8 mouse cellular contexts compared by ENCODE assay signal in genomic region chr7:25218705-25219415, GRCm38 (mm10). TPM values are rescaled to one million over a fixed set of nuclear protein-coding genes. Genes with fewer than 3 reads are reported as not detected.
A peak's percentile ranks its signal among the peaks of the same experiment; 100 is the strongest.
DNase-seq lines count a peak whose midpoint lies in the region; ATAC-seq and TF ChIP-seq lines count a peak whose summit lies in the region.

No protein-coding gene starts in this region.

- peak overlapping the region; percentile 96 for H3K4me3 ChIP-seq in bone marrow, adult 2 months (replicated peaks; ENCODE audit: control insufficient read depth, low read depth, low read length)
- peak overlapping the region; percentile 73 for H3K4me3 ChIP-seq in hindbrain, embryonic 13.5 days
- H3K4me3 ChIP-seq in limb, embryonic 15.5 days, result peak overlapping the region; percentile 59
- peak overlapping the region; percentile 59 for H3K4me3 ChIP-seq in midbrain, embryonic 15.5 days

- peak; percentile 62 to 86 for DNase-seq in adrenal gland, adult (ENCODE audit: inconsistent age in 2 of 2, low spot score in 1 of 2)
- no peak for DNase-seq in adrenal gland, adult 8-10 months
- DNase-seq in splenic B cell, adult 2 months (ENCODE audit: low read depth, low spot score), result peak; percentile 66

- WGBS in bone marrow, adult 2 months, result 1% methylated on average over 53 of the region's 53 CpGs
- under 1% methylated on average over 53 of the region's 53 CpGs for WGBS in hindbrain, embryonic 13.5 days
- WGBS in limb, embryonic 15.5 days, result under 1% methylated on average over 52 of the region's 53 CpGs
- WGBS in midbrain, embryonic 15.5 days, result under 1% methylated on average over 53 of the region's 53 CpGs

- H3K36me3 ChIP-seq in hindbrain, embryonic 13.5 days, result peaks cover 28% of the 10 kb centered on the region
- H3K36me3 ChIP-seq in limb, embryonic 15.5 days, result peaks cover 15% of the 10 kb centered on the region
- 0 out of 2 replicates have a peak, but pooled peaks cover 8% of the 10 kb centered on the region for H3K36me3 ChIP-seq in midbrain, embryonic 15.5 days (replicated peaks)
- peaks cover 6% of the 10 kb centered on the region; the same call in 1 of the 2 replicates for H3K36me3 ChIP-seq in splenic B cell, adult 2 months (ENCODE audit: control insufficient read depth, insufficient read depth, low read length, poor library complexity, severe bottlenecking)

- peaks cover 9% of the 10 kb centered on the region for H3K4me1 ChIP-seq in bone marrow, adult 2 months (ENCODE audit: control insufficient read depth, insufficient read depth, low read length)
- peaks cover 43% of the 10 kb centered on the region for H3K4me1 ChIP-seq in hindbrain, embryonic 13.5 days (replicated peaks)
- H3K4me1 ChIP-seq in limb, embryonic 15.5 days, result peaks cover 41% of the 10 kb centered on the region
- peaks cover 36% of the 10 kb centered on the region for H3K4me1 ChIP-seq in midbrain, embryonic 15.5 days

- peak overlapping the region; percentile 97 for H3K4me2 ChIP-seq in hindbrain, embryonic 13.5 days
- peak overlapping the region; percentile 92 for H3K4me2 ChIP-seq in limb, embryonic 15.5 days
- H3K4me2 ChIP-seq in midbrain, embryonic 15.5 days, result peak overlapping the region; percentile 90

- ATAC-seq in erythroblast, adult 5-6 weeks (replicated peaks; ENCODE audit: low FRiP score, poor library complexity, severe bottlenecking), result peak; percentile 38
- peak; percentile 15 for ATAC-seq in hindbrain, embryonic 13.5 days (ENCODE audit: low FRiP score)
- ATAC-seq in limb, embryonic 15.5 days (ENCODE audit: insufficient number of reproducible peaks, low FRiP score, low TSS enrichment, low read depth), result no peak
- ATAC-seq in midbrain, embryonic 15.5 days (replicated peaks), result peak; percentile 45

- H3K9me3 ChIP-seq in hindbrain, embryonic 13.5 days, result no peaks in the 10 kb centered on the region
- no peaks in the 10 kb centered on the region for H3K9me3 ChIP-seq in limb, embryonic 15.5 days
- H3K9me3 ChIP-seq in midbrain, embryonic 15.5 days, result no peaks in the 10 kb centered on the region

- TF ChIP-seq CTCF in bone marrow, adult 2 months (IDR thresholded peaks at IDR 0.05; ENCODE audit: control insufficient read depth, insufficient read depth, low read length), result no peak

- peak overlapping the region; percentile 86 for H3K27ac ChIP-seq in bone marrow, adult 2 months (ENCODE audit: control insufficient read depth, insufficient read depth, low read depth, low read length, poor library complexity)
- peak overlapping the region; percentile 80 for H3K27ac ChIP-seq in hindbrain, embryonic 13.5 days
- peak overlapping the region; percentile 84 for H3K27ac ChIP-seq in limb, embryonic 15.5 days
- peak overlapping the region; percentile 85 for H3K27ac ChIP-seq in midbrain, embryonic 15.5 days

- H3K9ac ChIP-seq in hindbrain, embryonic 13.5 days, result peak overlapping the region; percentile 79
- peak overlapping the region; percentile 66 for H3K9ac ChIP-seq in limb, embryonic 15.5 days
- H3K9ac ChIP-seq in midbrain, embryonic 15.5 days, result peak overlapping the region; percentile 60

- TF ChIP-seq POLR2A in bone marrow, adult 2 months (IDR thresholded peaks at IDR 0.05; ENCODE audit: borderline replicate concordance, control insufficient read depth, low read depth, low read length), result no peak; the same call in 1 of the 2 replicates

- no peaks in the 10 kb centered on the region for H3K27me3 ChIP-seq in hindbrain, embryonic 13.5 days
- H3K27me3 ChIP-seq in limb, embryonic 15.5 days, result no peaks in the 10 kb centered on the region
- no peaks in the 10 kb centered on the region for H3K27me3 ChIP-seq in midbrain, embryonic 15.5 days (replicated peaks)
- no peaks in the 10 kb centered on the region for H3K27me3 ChIP-seq in splenic B cell, adult 2 months (ENCODE audit: control insufficient read depth, insufficient read depth, low read length, poor library complexity, severe bottlenecking)

RNA-seq across cellular contexts. Expression of gene Dedd2, which starts 1.6 kb away (rescaled TPM):
- total RNA-seq in adrenal gland, adult 8-10 months (2022), result 10 to 100 TPM; 15.6 to 22.2 (median 19.1) TPM
- polyA plus RNA-seq in bone marrow, adult 2 months (2011; ENCODE audit: insufficient read depth, insufficient read length, low replicate concordance, missing spikeins), result 66.5 and 109 TPM in 2 replicates
- total RNA-seq in erythroblast, adult 5-6 weeks (2015; ENCODE audit: low replicate concordance), result 53.8 and 59.1 TPM in 2 replicates
- 164 and 194 TPM in 2 replicates for total RNA-seq in erythroblast, adult 5-6 weeks (2017; ENCODE audit: low replicate concordance)
- polyA plus RNA-seq in hindbrain, embryonic 13.5 days (2015; fragmentation: Nextera tagmentation; extraction: Ambion mirVana), result 14.0 and 15.4 TPM in 2 replicates
- polyA plus RNA-seq in limb, embryonic 15.5 days (2015; fragmentation: Nextera tagmentation; extraction: Ambion mirVana), result 12.2 and 13.6 TPM in 2 replicates
- 18.5 and 18.7 TPM in 2 replicates for polyA plus RNA-seq in midbrain, embryonic 15.5 days (2015; fragmentation: Nextera tagmentation; extraction: Ambion mirVana)

RNA-seq across cellular contexts. Expression of gene Zfp526, which starts 2.4 kb away (rescaled TPM):
- 10 to 100 TPM; 11.7 to 16.1 (median 14.2) TPM for total RNA-seq in adrenal gland, adult 8-10 months (2022)
- polyA plus RNA-seq in bone marrow, adult 2 months (2011; ENCODE audit: insufficient read depth, insufficient read length, low replicate concordance, missing spikeins), result 7.2 and 13.9 TPM in 2 replicates
- total RNA-seq in erythroblast, adult 5-6 weeks (2015; ENCODE audit: low replicate concordance), result 25.4 and 27.4 TPM in 2 replicates
- total RNA-seq in erythroblast, adult 5-6 weeks (2017; ENCODE audit: low replicate concordance), result 33.7 and 37.7 TPM in 2 replicates
- polyA plus RNA-seq in hindbrain, embryonic 13.5 days (2015; fragmentation: Nextera tagmentation; extraction: Ambion mirVana), result 1.6 and 1.9 TPM in 2 replicates
- 2.7 and 2.8 TPM in 2 replicates for polyA plus RNA-seq in limb, embryonic 15.5 days (2015; fragmentation: Nextera tagmentation; extraction: Ambion mirVana)
- 1.8 and 1.9 TPM in 2 replicates for polyA plus RNA-seq in midbrain, embryonic 15.5 days (2015; fragmentation: Nextera tagmentation; extraction: Ambion mirVana)

RNA-seq across cellular contexts. Expression of gene Gsk3a, which starts 18.8 kb away (rescaled TPM):
- total RNA-seq in adrenal gland, adult 8-10 months (2022), result 100 to 1,000 TPM in 3 of 4 experiments, 10 to 100 TPM in 1; 99.2 to 107 (median 104) TPM
- polyA plus RNA-seq in bone marrow, adult 2 months (2011; ENCODE audit: insufficient read depth, insufficient read length, low replicate concordance, missing spikeins), result 53.6 and 56.8 TPM in 2 replicates
- 35.2 and 39.5 TPM in 2 replicates for total RNA-seq in erythroblast, adult 5-6 weeks (2015; ENCODE audit: low replicate concordance)
- total RNA-seq in erythroblast, adult 5-6 weeks (2017; ENCODE audit: low replicate concordance), result 24.2 and 29.0 TPM in 2 replicates
- 13.9 and 14.6 TPM in 2 replicates for polyA plus RNA-seq in hindbrain, embryonic 13.5 days (2015; fragmentation: Nextera tagmentation; extraction: Ambion mirVana)
- 8.2 and 10.0 TPM in 2 replicates for polyA plus RNA-seq in limb, embryonic 15.5 days (2015; fragmentation: Nextera tagmentation; extraction: Ambion mirVana)
- 19.5 TPM in 2 replicates for polyA plus RNA-seq in midbrain, embryonic 15.5 days (2015; fragmentation: Nextera tagmentation; extraction: Ambion mirVana)

RNA-seq across cellular contexts. Expression of gene Erf, which starts 31.7 kb away (rescaled TPM):
- total RNA-seq in adrenal gland, adult 8-10 months (2022), result 10 to 100 TPM; 23.6 to 29.4 (median 27.2) TPM
- 6.8 and 14.6 TPM in 2 replicates for polyA plus RNA-seq in bone marrow, adult 2 months (2011; ENCODE audit: insufficient read depth, insufficient read length, low replicate concordance, missing spikeins)
- 3.3 and 3.6 TPM in 2 replicates for total RNA-seq in erythroblast, adult 5-6 weeks (2015; ENCODE audit: low replicate concordance)
- total RNA-seq in erythroblast, adult 5-6 weeks (2017; ENCODE audit: low replicate concordance), result 2.4 and 2.6 TPM in 2 replicates
- polyA plus RNA-seq in hindbrain, embryonic 13.5 days (2015; fragmentation: Nextera tagmentation; extraction: Ambion mirVana), result 4.0 and 4.2 TPM in 2 replicates
- 20.8 and 24.4 TPM in 2 replicates for polyA plus RNA-seq in limb, embryonic 15.5 days (2015; fragmentation: Nextera tagmentation; extraction: Ambion mirVana)
- 3.3 and 5.3 TPM in 2 replicates for polyA plus RNA-seq in midbrain, embryonic 15.5 days (2015; fragmentation: Nextera tagmentation; extraction: Ambion mirVana)

RNA-seq across cellular contexts. Expression of gene Pou2f2, which starts 39.3 kb away (rescaled TPM):
- 1 to 10 TPM in 3 of 4 experiments, under 1 TPM in 1; 0.90 to 3.5 (median 1.7) TPM for total RNA-seq in adrenal gland, adult 8-10 months (2022)
- 7.8 and 16.8 TPM in 2 replicates for polyA plus RNA-seq in bone marrow, adult 2 months (2011; ENCODE audit: insufficient read depth, insufficient read length, low replicate concordance, missing spikeins)
- 3.1 and 4.8 TPM in 2 replicates for total RNA-seq in erythroblast, adult 5-6 weeks (2015; ENCODE audit: low replicate concordance)
- total RNA-seq in erythroblast, adult 5-6 weeks (2017; ENCODE audit: low replicate concordance), result 0.56 and 1.2 TPM in 2 replicates
- polyA plus RNA-seq in hindbrain, embryonic 13.5 days (2015; fragmentation: Nextera tagmentation; extraction: Ambion mirVana), result 33.2 and 39.7 TPM in 2 replicates
- polyA plus RNA-seq in limb, embryonic 15.5 days (2015; fragmentation: Nextera tagmentation; extraction: Ambion mirVana), result 1.1 and 1.4 TPM in 2 replicates
- 45.5 and 59.1 TPM in 2 replicates for polyA plus RNA-seq in midbrain, embryonic 15.5 days (2015; fragmentation: Nextera tagmentation; extraction: Ambion mirVana)
